Mouse (Mus musculus): ENCODE measurements around the gene Abcb4. TPM values are rescaled to one million over a fixed set of nuclear protein-coding genes. Genes with fewer than 3 reads are reported as not detected.
"Not testable (repeated sequence)": the region's sequence is repeated elsewhere in the genome, so short reads cannot be mapped to it uniquely, and the experiment has no call there.

Abcb4 gene
- polyA plus RNA-seq, 1 experiment from 2014 or later: 2.4 TPM

DNA sequence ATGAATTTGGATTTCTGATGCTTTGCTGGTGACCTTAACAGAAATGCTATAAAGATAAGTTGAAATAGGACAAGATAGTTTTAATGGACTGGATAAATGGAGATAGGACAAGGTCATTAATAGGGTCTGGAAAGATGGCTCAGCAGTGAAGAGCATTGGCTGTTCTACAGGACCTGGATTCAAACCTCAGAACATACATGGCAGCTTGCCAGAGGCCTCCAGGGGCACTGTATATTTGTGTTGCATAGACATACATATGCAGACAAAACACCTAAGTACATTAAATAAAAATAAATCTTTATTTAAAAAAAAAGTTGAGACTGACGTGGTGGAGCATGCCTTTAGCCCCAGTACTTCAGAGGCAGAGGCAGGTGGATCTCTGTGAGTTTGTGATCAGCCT lies 7.5 kb downstream of the Abcb4 start:
- H3K9ac ChIP-seq (ENCODE audit: low read length): no peak overlapping the region
- WGBS: 67% methylated on average over 1 of the region's 1 CpGs
- no peak for ATAC-seq (ENCODE audit: insufficient read depth, low FRiP score)

DNA sequence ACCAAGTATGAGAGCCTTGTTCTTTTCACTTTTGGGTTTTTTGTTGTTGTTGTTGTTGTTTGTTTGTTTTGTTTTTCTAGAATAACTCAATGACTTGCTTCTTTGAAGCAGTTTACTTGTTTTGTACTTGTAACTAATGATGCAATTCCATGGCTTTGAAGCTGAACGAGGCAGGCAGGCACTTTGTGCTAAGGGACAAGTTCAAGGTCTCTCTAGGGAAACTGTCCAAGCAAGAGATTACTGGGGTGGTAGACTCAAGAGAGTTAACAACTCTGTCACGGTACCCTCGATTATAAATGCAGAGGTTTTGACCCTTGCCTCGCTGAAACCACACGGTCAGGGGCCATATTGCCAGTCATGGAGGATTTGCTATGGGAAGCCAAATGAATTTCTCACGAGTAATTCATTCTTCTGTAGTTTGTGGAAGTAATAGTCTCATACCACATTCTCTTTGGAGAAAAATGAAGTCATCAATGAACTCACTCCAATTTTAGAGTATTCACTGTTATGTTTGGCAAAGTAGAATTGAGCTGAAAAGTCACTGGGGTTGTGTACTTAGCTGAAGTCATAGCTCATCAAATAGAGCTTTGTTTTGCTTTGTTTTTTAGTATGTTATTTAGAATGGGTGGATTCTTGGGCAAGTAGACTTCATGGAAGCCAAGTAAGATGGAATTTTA lies 8.8 kb downstream of the Abcb4 start:
- WGBS: 76% methylated on average over 6 of the region's 6 CpGs
- Histone ChIP-seq H3K27me3 (ENCODE audit: control insufficient read depth, insufficient read depth, low read length) (no peaks in the 10 kb centered on the region), H3K4me1 (ENCODE audit: control insufficient read depth, insufficient read depth, low read length) (no peaks in the 10 kb centered on the region), H3K4me3 (replicated peaks; ENCODE audit: low read length) (no peak overlapping the region), H3K27ac (ENCODE audit: low read length) (no peak overlapping the region), H3K4me2 (ENCODE audit: low read depth, low read length) (no peak overlapping the region), H3K9ac (ENCODE audit: low read length) (no peak overlapping the region), H3K9me3 (replicated peaks; ENCODE audit: control insufficient read depth, low read length) (no peaks in the 10 kb centered on the region), H3K36me3 (ENCODE audit: control insufficient read depth, insufficient read depth, low read length) (no peaks in the 10 kb centered on the region)
- ATAC-seq (ENCODE audit: insufficient read depth, low FRiP score): no peak

More for the DNA sequence above, 7.5 kb downstream of the Abcb4 start:
- H3K4me1 ChIP-seq (ENCODE audit: control insufficient read depth, insufficient read depth, low read length): no peaks in the 10 kb centered on the region
- no peaks in the 10 kb centered on the region for H3K27me3 ChIP-seq (ENCODE audit: control insufficient read depth, insufficient read depth, low read length)
- no peak overlapping the region for H3K4me3 ChIP-seq (replicated peaks; ENCODE audit: low read length)
- H3K4me2 ChIP-seq (ENCODE audit: low read depth, low read length): no peak overlapping the region
- no peaks in the 10 kb centered on the region for H3K36me3 ChIP-seq (ENCODE audit: control insufficient read depth, insufficient read depth, low read length)
- H3K27ac ChIP-seq (ENCODE audit: low read length): no peak overlapping the region
- H3K9me3 ChIP-seq (replicated peaks; ENCODE audit: control insufficient read depth, low read length): no peaks in the 10 kb centered on the region

DNA sequence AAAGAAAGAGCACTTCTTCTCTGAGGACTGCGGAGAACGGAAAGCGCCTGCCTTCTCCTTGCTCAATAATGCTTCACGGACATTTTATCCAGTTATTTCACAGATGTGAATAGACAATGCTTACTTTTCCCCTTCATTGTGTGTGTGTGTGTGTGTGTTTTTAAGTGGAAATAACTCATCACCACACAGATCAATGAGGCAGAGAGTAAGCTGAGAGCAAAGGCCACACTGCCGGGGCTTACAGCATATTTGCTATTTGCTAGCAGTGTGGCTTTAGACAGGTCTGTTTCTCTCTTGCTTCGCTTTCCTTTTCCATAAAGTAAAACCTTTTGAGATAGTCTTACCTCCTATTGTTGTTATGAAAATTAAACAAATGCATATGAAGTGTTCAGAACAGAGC lies 11.0 kb downstream of the Abcb4 start:
- Histone ChIP-seq H3K9me3 (replicated peaks; ENCODE audit: control insufficient read depth, low read length) (no peaks in the 10 kb centered on the region), H3K36me3 (ENCODE audit: control insufficient read depth, insufficient read depth, low read length) (no peaks in the 10 kb centered on the region), H3K4me1 (ENCODE audit: control insufficient read depth, insufficient read depth, low read length) (no peaks in the 10 kb centered on the region), H3K4me3 (replicated peaks; ENCODE audit: low read length) (no peak overlapping the region), H3K9ac (ENCODE audit: low read length) (no peak overlapping the region), H3K4me2 (ENCODE audit: low read depth, low read length) (no peak overlapping the region), H3K27me3 (ENCODE audit: control insufficient read depth, insufficient read depth, low read length) (no peaks in the 10 kb centered on the region), H3K27ac (ENCODE audit: low read length) (no peak overlapping the region)
- no peak for ATAC-seq (ENCODE audit: insufficient read depth, low FRiP score)
- 66% methylated on average over 6 of the region's 6 CpGs for WGBS

DNA sequence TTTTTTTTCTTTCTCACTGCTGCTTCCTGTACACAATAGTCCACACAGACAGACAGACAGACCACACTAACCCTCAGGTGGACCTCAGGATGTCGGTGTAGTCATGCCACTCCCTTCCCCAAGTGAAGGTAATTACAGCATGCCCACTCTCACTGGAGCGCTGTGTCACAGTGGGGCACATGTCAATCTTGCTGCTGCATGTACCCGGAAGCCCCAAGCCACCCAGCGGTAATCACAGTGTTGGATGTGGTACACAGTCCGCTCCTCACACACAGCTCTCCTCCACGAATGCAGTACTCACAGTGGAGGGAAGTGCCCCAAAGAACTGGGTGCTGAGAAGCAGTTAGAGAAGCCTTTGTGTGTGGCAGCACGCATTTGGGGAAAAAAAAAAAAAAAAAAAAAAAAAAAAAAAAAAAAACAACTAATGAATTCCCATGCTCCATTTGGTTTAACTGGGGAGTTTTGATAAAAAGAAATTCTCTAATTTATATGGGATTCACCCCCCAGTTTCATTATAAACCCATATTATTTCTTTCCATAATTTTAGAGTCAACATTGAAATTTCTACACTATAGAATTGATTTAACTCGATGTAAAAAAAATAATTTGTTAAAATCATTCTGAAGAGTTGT lies 18.2 kb downstream of the Abcb4 start:
- no peak overlapping the region for H3K4me3 ChIP-seq (replicated peaks; ENCODE audit: low read length)
- 78% methylated on average over 8 of the region's 8 CpGs for WGBS
- no peak for ATAC-seq (ENCODE audit: insufficient read depth, low FRiP score)

DNA sequence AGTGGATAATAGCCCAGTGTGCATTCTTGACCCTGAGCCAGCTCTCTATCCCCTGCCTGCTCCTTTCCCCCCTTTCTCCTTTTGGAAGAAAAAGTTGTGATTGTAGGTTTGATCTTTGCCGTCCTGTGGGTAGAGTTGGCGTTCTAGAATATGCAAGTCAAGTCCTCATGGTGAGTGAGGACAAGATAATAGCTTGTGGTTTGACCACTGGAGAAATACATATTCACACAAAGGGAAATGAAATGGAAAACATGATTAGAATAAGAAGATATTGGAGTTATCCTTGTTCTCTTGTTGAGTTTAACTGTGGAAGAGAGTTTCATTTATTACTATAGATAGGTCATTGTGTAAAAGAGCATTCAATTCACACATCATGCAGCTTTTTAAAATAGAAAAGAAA lies 22.9 kb downstream of the Abcb4 start:
- Histone ChIP-seq H3K36me3 (ENCODE audit: control insufficient read depth, insufficient read depth, low read length) (no peaks in the 10 kb centered on the region), H3K4me1 (ENCODE audit: control insufficient read depth, insufficient read depth, low read length) (no peaks in the 10 kb centered on the region), H3K4me2 (ENCODE audit: low read depth, low read length) (no peak overlapping the region), H3K4me3 (replicated peaks; ENCODE audit: low read length) (no peak overlapping the region), H3K27me3 (ENCODE audit: control insufficient read depth, insufficient read depth, low read length) (no peaks in the 10 kb centered on the region), H3K27ac (ENCODE audit: low read length) (no peak overlapping the region), H3K9ac (ENCODE audit: low read length) (no peak overlapping the region), H3K9me3 (replicated peaks; ENCODE audit: control insufficient read depth, low read length) (no peaks in the 10 kb centered on the region)
- 88% methylated on average over 2 of the region's 2 CpGs for WGBS
- ATAC-seq (ENCODE audit: insufficient read depth, low FRiP score): no peak

More for the DNA sequence above, 18.2 kb downstream of the Abcb4 start:
- no peak overlapping the region for H3K4me2 ChIP-seq (ENCODE audit: low read depth, low read length)
- H3K4me1 ChIP-seq (ENCODE audit: control insufficient read depth, insufficient read depth, low read length): no peaks in the 10 kb centered on the region
- no peaks in the 10 kb centered on the region for H3K36me3 ChIP-seq (ENCODE audit: control insufficient read depth, insufficient read depth, low read length)
- no peak overlapping the region for H3K9ac ChIP-seq (ENCODE audit: low read length)
- no peak overlapping the region for H3K27ac ChIP-seq (ENCODE audit: low read length)
- H3K9me3 ChIP-seq (replicated peaks; ENCODE audit: control insufficient read depth, low read length): no peaks in the 10 kb centered on the region
- H3K27me3 ChIP-seq (ENCODE audit: control insufficient read depth, insufficient read depth, low read length): no peaks in the 10 kb centered on the region

DNA sequence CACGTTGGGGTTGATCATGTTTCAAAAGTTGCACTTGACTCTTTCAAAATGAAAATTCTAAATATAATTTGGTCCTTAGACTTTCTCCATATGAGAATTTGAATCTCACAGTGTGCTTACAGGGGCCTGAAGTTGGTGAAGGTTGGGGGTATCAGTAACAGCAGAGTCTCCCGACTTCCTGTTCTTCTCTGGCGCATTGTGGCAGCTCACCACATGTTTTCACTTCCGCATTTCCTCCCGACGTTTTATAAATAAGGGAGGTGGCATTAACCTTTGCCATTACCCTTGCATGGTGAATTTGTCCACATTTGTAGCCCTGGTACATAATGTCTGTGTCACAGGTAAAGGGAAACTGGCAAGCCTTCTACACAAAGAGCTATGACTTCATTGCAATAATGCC lies 23.6 kb downstream of the Abcb4 start:
- H3K27me3 ChIP-seq (ENCODE audit: control insufficient read depth, insufficient read depth, low read length): no peaks in the 10 kb centered on the region
- no peak overlapping the region for H3K4me3 ChIP-seq (replicated peaks; ENCODE audit: low read length)
- no peaks in the 10 kb centered on the region for H3K9me3 ChIP-seq (replicated peaks; ENCODE audit: control insufficient read depth, low read length)
- H3K36me3 ChIP-seq (ENCODE audit: control insufficient read depth, insufficient read depth, low read length): no peaks in the 10 kb centered on the region
- no peaks in the 10 kb centered on the region for H3K4me1 ChIP-seq (ENCODE audit: control insufficient read depth, insufficient read depth, low read length)
- H3K9ac ChIP-seq (ENCODE audit: low read length): no peak overlapping the region
- no peak for ATAC-seq (ENCODE audit: insufficient read depth, low FRiP score)
- H3K27ac ChIP-seq (ENCODE audit: low read length): no peak overlapping the region
- H3K4me2 ChIP-seq (ENCODE audit: low read depth, low read length): no peak overlapping the region
- WGBS: 70% methylated on average over 6 of the region's 6 CpGs

DNA sequence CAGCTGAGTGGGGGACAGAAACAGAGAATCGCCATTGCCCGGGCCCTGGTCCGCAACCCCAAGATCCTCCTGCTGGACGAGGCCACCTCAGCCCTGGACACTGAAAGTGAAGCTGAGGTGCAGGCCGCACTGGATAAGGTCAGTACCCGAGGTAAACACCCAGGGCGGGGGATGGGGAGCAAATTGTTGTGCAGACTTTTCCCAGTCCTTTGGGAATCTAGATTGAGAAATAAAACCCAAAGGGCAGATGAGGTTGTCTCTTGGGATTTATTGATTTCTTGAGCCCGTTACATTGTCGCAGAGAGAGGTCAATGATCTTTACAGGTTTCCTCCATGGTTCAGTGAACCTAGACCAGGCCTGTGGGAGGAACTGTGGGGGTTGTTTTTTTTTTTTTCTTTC lies 34.9 kb downstream of the Abcb4 start:
- Histone ChIP-seq H3K27ac (ENCODE audit: low read length) (no peak overlapping the region), H3K9ac (ENCODE audit: low read length) (no peak overlapping the region), H3K4me1 (ENCODE audit: control insufficient read depth, insufficient read depth, low read length) (no peaks in the 10 kb centered on the region), H3K27me3 (ENCODE audit: control insufficient read depth, insufficient read depth, low read length) (no peaks in the 10 kb centered on the region), H3K36me3 (ENCODE audit: control insufficient read depth, insufficient read depth, low read length) (no peaks in the 10 kb centered on the region), H3K9me3 (replicated peaks; ENCODE audit: control insufficient read depth, low read length) (0 out of 2 replicates have a peak, but pooled peaks cover 6% of the 10 kb centered on the region), H3K4me3 (replicated peaks; ENCODE audit: low read length) (no peak overlapping the region), H3K4me2 (ENCODE audit: low read depth, low read length) (no peak overlapping the region)
- WGBS: 80% methylated on average over 9 of the region's 9 CpGs
- no peak for ATAC-seq (ENCODE audit: insufficient read depth, low FRiP score)

DNA sequence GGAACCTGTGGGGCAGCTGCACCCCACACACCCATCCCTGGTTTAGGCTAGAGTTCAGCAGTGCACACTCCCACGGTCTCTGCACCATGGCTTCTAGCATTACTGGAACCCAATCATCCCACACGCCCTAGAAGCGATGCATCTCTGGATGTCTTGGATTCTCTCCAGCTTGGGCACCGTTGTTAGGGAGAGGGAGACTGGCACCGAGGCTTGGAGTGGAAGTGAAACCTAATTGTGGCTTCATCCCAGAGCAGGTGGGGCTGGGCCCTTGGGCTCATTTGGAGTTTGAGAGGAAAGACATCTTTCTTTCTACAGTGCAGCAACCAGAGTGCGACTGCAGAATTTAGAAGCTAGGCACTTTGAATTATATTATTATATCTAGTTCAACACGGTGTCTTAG lies 44.4 kb downstream of the Abcb4 start:
- H3K27ac ChIP-seq (ENCODE audit: low read length): no peak overlapping the region
- ATAC-seq (ENCODE audit: insufficient read depth, low FRiP score): no peak
- H3K9ac ChIP-seq (ENCODE audit: low read length): no peak overlapping the region
- no peaks in the 10 kb centered on the region for H3K27me3 ChIP-seq (ENCODE audit: control insufficient read depth, insufficient read depth, low read length)
- H3K9me3 ChIP-seq (replicated peaks; ENCODE audit: control insufficient read depth, low read length): no peaks in the 10 kb centered on the region
- H3K4me2 ChIP-seq (ENCODE audit: low read depth, low read length): no peak overlapping the region
- no peaks in the 10 kb centered on the region for H3K36me3 ChIP-seq (ENCODE audit: control insufficient read depth, insufficient read depth, low read length)
- WGBS: 80% methylated on average over 7 of the region's 7 CpGs
- H3K4me1 ChIP-seq (ENCODE audit: control insufficient read depth, insufficient read depth, low read length): no peaks in the 10 kb centered on the region
- no peak overlapping the region for H3K4me3 ChIP-seq (replicated peaks; ENCODE audit: low read length)

DNA sequence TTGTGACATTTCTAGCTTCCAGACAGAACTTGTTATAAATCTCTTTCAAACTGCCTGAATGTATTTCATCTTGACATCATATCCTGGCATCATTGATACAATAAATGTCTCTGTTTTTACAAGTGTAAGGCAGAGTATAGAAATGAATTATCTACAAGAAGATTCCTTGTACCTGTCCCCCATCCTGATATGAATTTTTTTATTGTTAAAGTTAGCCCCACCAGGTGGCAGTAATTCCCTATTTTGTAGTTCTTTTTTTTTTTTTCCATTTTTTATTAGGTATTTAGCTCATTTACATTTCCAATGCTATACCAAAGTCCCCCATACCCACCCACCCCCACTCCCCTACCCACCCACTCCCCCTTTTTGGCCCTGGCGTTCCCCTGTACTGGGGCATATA lies 47.7 kb downstream of the Abcb4 start:
- H3K4me3 ChIP-seq (replicated peaks; ENCODE audit: low read length); H3K27ac ChIP-seq (ENCODE audit: low read length); H3K36me3 ChIP-seq (ENCODE audit: control insufficient read depth, insufficient read depth, low read length); H3K9ac ChIP-seq (ENCODE audit: low read length); H3K27me3 ChIP-seq (ENCODE audit: control insufficient read depth, insufficient read depth, low read length); H3K9me3 ChIP-seq (replicated peaks; ENCODE audit: control insufficient read depth, low read length); ATAC-seq (ENCODE audit: insufficient read depth, low FRiP score); H3K4me1 ChIP-seq (ENCODE audit: control insufficient read depth, insufficient read depth, low read length); H3K4me2 ChIP-seq (ENCODE audit: low read depth, low read length): not testable (repeated sequence)
- WGBS: no CpG with 5 or more reads among the region's 1 CpGs

Data from stomach, embryonic 16.5 days (tissue).